Mouse (Mus musculus): ENCODE measurements around the gene Galk2.

DNA sequence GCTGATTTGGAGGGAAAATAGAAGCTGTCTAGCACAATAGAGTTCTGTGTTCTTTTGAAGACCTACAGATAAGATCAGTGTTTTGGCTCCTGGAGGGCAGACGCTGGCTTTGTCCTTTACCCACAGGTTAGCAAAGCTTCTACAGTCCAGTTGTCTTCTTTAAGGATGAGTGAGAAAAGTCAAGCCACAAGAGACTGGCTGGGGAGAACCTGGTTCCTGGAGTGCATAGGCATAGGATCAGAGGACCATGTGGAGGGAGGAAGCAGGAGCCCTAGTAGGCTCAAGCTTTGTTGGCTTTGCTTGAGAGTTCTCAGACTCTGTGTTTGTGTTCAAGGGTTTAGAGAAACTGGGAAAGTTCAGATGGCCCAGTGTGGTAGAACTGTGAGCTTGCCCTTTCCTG, 65.6 kb downstream of the Galk2 start:
- TF ChIP-seq CTCF (IDR thresholded peaks at IDR 0.05; ENCODE audit: control insufficient read depth, insufficient read depth, low read length) (no peak), POLR2A (IDR thresholded peaks at IDR 0.05; ENCODE audit: borderline replicate concordance, control insufficient read depth, low read depth, low read length) (no peak)
